Mouse (Mus musculus): ENCODE data around the gene Llgl2. TPM values are rescaled to one million over a fixed set of nuclear protein-coding genes. Genes with fewer than 3 reads are reported as not detected.
A peak's percentile ranks its signal among the peaks of the same experiment; 100 is the strongest.

The Llgl2 gene
- polyA plus RNA-seq, 1 experiment from 2014 or later, result 22.4 TPM

- 66% methylated on average over 8 of the region's 8 CpGs for WGBS
- Histone ChIP-seq H3K4me2 (no peak overlapping the region), H3K4me3 (no peak overlapping the region), H3K9ac (no peak overlapping the region), H3K4me1 (no peaks in the 10 kb centered on the region), H3K36me3 (no peaks in the 10 kb centered on the region), H3K27me3 (no peaks in the 10 kb centered on the region), H3K27ac (no peak overlapping the region), H3K9me3 (no peaks in the 10 kb centered on the region)
- ATAC-seq (ENCODE audit: insufficient number of reproducible peaks, low FRiP score, low TSS enrichment, low read depth), result no peak
Measured at GRCm38 (mm10) chr11:115869393-115869792, 45.5 kb downstream of the Llgl2 start.

GRCm38 (mm10) chr11:115872437-115872836, 48.6 kb downstream of the Llgl2 start:
- Histone ChIP-seq H3K9me3 (no peaks in the 10 kb centered on the region), H3K4me1 (no peaks in the 10 kb centered on the region), H3K4me2 (no peak overlapping the region), H3K36me3 (no peaks in the 10 kb centered on the region), H3K27me3 (no peaks in the 10 kb centered on the region), H3K9ac (no peak overlapping the region), H3K4me3 (no peak overlapping the region), H3K27ac (no peak overlapping the region)
- no peak for ATAC-seq (ENCODE audit: insufficient number of reproducible peaks, low FRiP score, low TSS enrichment, low read depth)
- WGBS, result 67% methylated on average over 4 of the region's 4 CpGs

GRCm38 (mm10) chr11:115875935-115876334, 52.1 kb downstream of the Llgl2 start:
- no peaks in the 10 kb centered on the region for H3K9me3 ChIP-seq
- H3K36me3 ChIP-seq, result no peaks in the 10 kb centered on the region
- no peak overlapping the region for H3K4me3 ChIP-seq
- H3K9ac ChIP-seq, result no peak overlapping the region
- no peaks in the 10 kb centered on the region for H3K4me1 ChIP-seq
- H3K27ac ChIP-seq, result no peak overlapping the region
- no peak for ATAC-seq (ENCODE audit: insufficient number of reproducible peaks, low FRiP score, low TSS enrichment, low read depth)
- no peaks in the 10 kb centered on the region for H3K27me3 ChIP-seq
- 91% methylated on average over 3 of the region's 3 CpGs for WGBS
- H3K4me2 ChIP-seq, result no peak overlapping the region

GRCm38 (mm10) chr11:115876438-115876837, 52.6 kb downstream of the Llgl2 start:
- no peaks in the 10 kb centered on the region for H3K4me1 ChIP-seq
- no peak overlapping the region for H3K9ac ChIP-seq
- H3K27ac ChIP-seq, result no peak overlapping the region
- H3K4me2 ChIP-seq, result no peak overlapping the region
- no peak overlapping the region for H3K4me3 ChIP-seq
- no peaks in the 10 kb centered on the region for H3K9me3 ChIP-seq
- no peaks in the 10 kb centered on the region for H3K36me3 ChIP-seq
- 66% methylated on average over 5 of the region's 5 CpGs for WGBS
- no peaks in the 10 kb centered on the region for H3K27me3 ChIP-seq
- no peak for ATAC-seq (ENCODE audit: insufficient number of reproducible peaks, low FRiP score, low TSS enrichment, low read depth)

GRCm38 (mm10) chr11:115877174-115877755, 53.4 kb downstream of the Llgl2 start:
- no peak overlapping the region for H3K27ac ChIP-seq
- no peaks in the 10 kb centered on the region for H3K36me3 ChIP-seq
- H3K27me3 ChIP-seq, result peaks cover 6% of the 10 kb centered on the region
- no peak overlapping the region for H3K4me2 ChIP-seq
- no peak for ATAC-seq (ENCODE audit: insufficient number of reproducible peaks, low FRiP score, low TSS enrichment, low read depth)
- H3K4me1 ChIP-seq, result no peaks in the 10 kb centered on the region
- 53% methylated on average over 6 of the region's 6 CpGs for WGBS
- H3K4me3 ChIP-seq, result no peak overlapping the region
- no peak overlapping the region for H3K9ac ChIP-seq
- no peaks in the 10 kb centered on the region for H3K9me3 ChIP-seq

- no peak overlapping the region for H3K9ac ChIP-seq
- H3K4me1 ChIP-seq, result no peaks in the 10 kb centered on the region
- ATAC-seq (ENCODE audit: insufficient number of reproducible peaks, low FRiP score, low TSS enrichment, low read depth), result no peak
- no peaks in the 10 kb centered on the region for H3K36me3 ChIP-seq
- no peak overlapping the region for H3K4me2 ChIP-seq
- no peak overlapping the region for H3K4me3 ChIP-seq
- peaks cover 15% of the 10 kb centered on the region for H3K27me3 ChIP-seq
- 73% methylated on average over 8 of the region's 8 CpGs for WGBS
- H3K27ac ChIP-seq, result no peak overlapping the region
- no peaks in the 10 kb centered on the region for H3K9me3 ChIP-seq
Measured at GRCm38 (mm10) chr11:115878071-115878470, 54.2 kb downstream of the Llgl2 start.

GRCm38 (mm10) chr11:115881002-115881401, 57.2 kb downstream of the Llgl2 start:
- Histone ChIP-seq H3K36me3 (no peaks in the 10 kb centered on the region), H3K4me1 (no peaks in the 10 kb centered on the region), H3K4me2 (no peak overlapping the region), H3K9me3 (no peaks in the 10 kb centered on the region), H3K4me3 (no peak overlapping the region), H3K27ac (no peak overlapping the region), H3K27me3 (peaks cover 28% of the 10 kb centered on the region), H3K9ac (no peak overlapping the region)
- ATAC-seq (ENCODE audit: insufficient number of reproducible peaks, low FRiP score, low TSS enrichment, low read depth), result no peak
- WGBS, result 25% methylated on average over 5 of the region's 5 CpGs

- 0 out of 2 replicates have a peak overlapping the region, but pooled peaks have one; percentile 12 for H3K4me2 ChIP-seq
- 24% methylated on average over 16 of the region's 17 CpGs for WGBS
- H3K27ac ChIP-seq, result no peak overlapping the region
- ATAC-seq (ENCODE audit: insufficient number of reproducible peaks, low FRiP score, low TSS enrichment, low read depth), result no peak
- H3K9me3 ChIP-seq, result no peaks in the 10 kb centered on the region
- no peak overlapping the region for H3K9ac ChIP-seq
- no peaks in the 10 kb centered on the region for H3K36me3 ChIP-seq
- no peak overlapping the region for H3K4me3 ChIP-seq
- H3K27me3 ChIP-seq, result peaks cover 28% of the 10 kb centered on the region
- H3K4me1 ChIP-seq, result no peaks in the 10 kb centered on the region
Measured at GRCm38 (mm10) chr11:115883251-115883650, 59.4 kb downstream of the Llgl2 start.

GRCm38 (mm10) chr11:115884361-115884760, 60.5 kb downstream of the Llgl2 start:
- no peaks in the 10 kb centered on the region for H3K36me3 ChIP-seq
- H3K4me1 ChIP-seq, result no peaks in the 10 kb centered on the region
- H3K9ac ChIP-seq, result no peak overlapping the region
- no peak overlapping the region for H3K4me3 ChIP-seq
- H3K27me3 ChIP-seq, result peaks cover 28% of the 10 kb centered on the region
- WGBS, result 89% methylated on average over 3 of the region's 3 CpGs
- H3K4me2 ChIP-seq, result no peak overlapping the region
- H3K27ac ChIP-seq, result no peak overlapping the region
- no peak for ATAC-seq (ENCODE audit: insufficient number of reproducible peaks, low FRiP score, low TSS enrichment, low read depth)
- H3K9me3 ChIP-seq, result no peaks in the 10 kb centered on the region

GRCm38 (mm10) chr11:115885281-115885680, 61.4 kb downstream of the Llgl2 start:
- H3K4me1 ChIP-seq, result no peaks in the 10 kb centered on the region
- peaks cover 28% of the 10 kb centered on the region for H3K27me3 ChIP-seq
- H3K36me3 ChIP-seq, result no peaks in the 10 kb centered on the region
- 68% methylated on average over 11 of the region's 11 CpGs for WGBS
- no peak overlapping the region for H3K4me3 ChIP-seq
- H3K9me3 ChIP-seq, result no peaks in the 10 kb centered on the region
- H3K27ac ChIP-seq, result no peak overlapping the region
- ATAC-seq (ENCODE audit: insufficient number of reproducible peaks, low FRiP score, low TSS enrichment, low read depth), result no peak
- H3K9ac ChIP-seq, result no peak overlapping the region
- H3K4me2 ChIP-seq, result no peak overlapping the region

- WGBS, result 85% methylated on average over 11 of the region's 11 CpGs
- Histone ChIP-seq H3K27ac (no peak overlapping the region), H3K4me2 (no peak overlapping the region), H3K36me3 (no peaks in the 10 kb centered on the region), H3K27me3 (peaks cover 28% of the 10 kb centered on the region), H3K9me3 (no peaks in the 10 kb centered on the region), H3K4me1 (no peaks in the 10 kb centered on the region), H3K4me3 (no peak overlapping the region), H3K9ac (no peak overlapping the region)
- no peak for ATAC-seq (ENCODE audit: insufficient number of reproducible peaks, low FRiP score, low TSS enrichment, low read depth)
Measured at GRCm38 (mm10) chr11:115886446-115886845, 62.6 kb downstream of the Llgl2 start.

GRCm38 (mm10) chr11:115888020-115888419, 64.2 kb downstream of the Llgl2 start:
- Histone ChIP-seq H3K4me3 (no peak overlapping the region), H3K9me3 (no peaks in the 10 kb centered on the region), H3K27ac (no peak overlapping the region), H3K27me3 (peaks cover 14% of the 10 kb centered on the region), H3K9ac (no peak overlapping the region), H3K4me2 (no peak overlapping the region), H3K4me1 (no peaks in the 10 kb centered on the region), H3K36me3 (0 out of 2 replicates have a peak, but pooled peaks cover 4% of the 10 kb centered on the region)
- 77% methylated on average over 5 of the region's 5 CpGs for WGBS
- ATAC-seq (ENCODE audit: insufficient number of reproducible peaks, low FRiP score, low TSS enrichment, low read depth), result no peak

- 64% methylated on average over 6 of the region's 6 CpGs for WGBS
- Histone ChIP-seq H3K27ac (no peak overlapping the region), H3K36me3 (peaks cover 14% of the 10 kb centered on the region; the same call in 1 of the 2 replicates), H3K9ac (no peak overlapping the region), H3K4me3 (no peak overlapping the region), H3K4me1 (no peaks in the 10 kb centered on the region), H3K4me2 (no peak overlapping the region), H3K9me3 (no peaks in the 10 kb centered on the region), H3K27me3 (peaks cover 3% of the 10 kb centered on the region)
- no peak for ATAC-seq (ENCODE audit: insufficient number of reproducible peaks, low FRiP score, low TSS enrichment, low read depth)
Measured at GRCm38 (mm10) chr11:115889159-115889558, 65.3 kb downstream of the Llgl2 start.

Measured in limb, embryonic 15.5 days (tissue).